Mouse (Mus musculus) ES-E14 (cell line): Measurements from ENCODE around the gene Cachd1.

Source experiments
- CHD2 ChIP-seq: IDR thresholded peaks from 2 replicates; pipeline ENCODE4 v1.6.1; 2014; ENCODE audit warnings: mild to moderate bottlenecking, low read depth, low read length, inconsistent platforms
- ZC3H11A ChIP-seq: IDR thresholded peaks from 2 replicates; pipeline ENCODE4 v1.6.1; 2012; ENCODE audit warnings: low read depth, mild to moderate bottlenecking, inconsistent platforms, low read length, borderline replicate concordance

DNA sequence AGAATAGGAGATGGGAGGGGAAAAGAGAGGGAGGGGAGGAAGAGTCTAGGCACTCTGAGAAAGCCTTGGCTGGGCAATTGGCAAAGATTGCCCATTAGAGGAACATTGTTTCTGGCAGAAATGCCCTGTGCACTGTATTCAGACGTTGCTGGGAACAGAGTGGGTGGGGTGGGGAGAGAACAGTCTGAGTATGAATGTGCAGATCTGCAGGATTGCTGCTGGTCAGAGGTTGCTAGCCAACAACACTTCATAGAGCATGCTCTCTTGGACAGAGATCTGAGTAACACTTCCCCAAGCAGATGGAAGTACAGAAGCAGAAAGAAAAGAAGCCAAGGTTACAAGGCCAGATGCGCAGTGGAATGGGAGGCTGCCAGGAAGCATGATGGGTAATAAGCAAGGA is 285.7 kb downstream of the Cachd1 start:
- no peak for TF ChIP-seq ZC3H11A
- TF ChIP-seq CHD2, result no peak
